Mouse (Mus musculus) kidney, adult 2 months (tissue): ENCODE data around the gene Tmem39a. TPM values are rescaled to one million over a fixed set of nuclear protein-coding genes. Genes with fewer than 3 reads are reported as not detected.

Experiments used
- DNase-seq: peaks from one replicate; pipeline ENCODE4 v3.0.0; 2021
- H3K27ac ChIP-seq: fragments of 200-500 bp; 2 replicates; pipeline ENCODE4 v1.5.1; 2012; ENCODE audit warnings: low read depth, low read length, control low read depth, inconsistent platforms; ENCODE audit not compliant: insufficient read depth
- H3K27me3 ChIP-seq: fragments of 200-500 bp; replicated peaks from 2 replicates; pipeline ENCODE4 v1.6.1; 2012; ENCODE audit warnings: mild to moderate bottlenecking, moderate library complexity, low read length, inconsistent platforms; ENCODE audit not compliant: control insufficient read depth, insufficient read depth
- H3K36me3 ChIP-seq: fragments of 200-500 bp; 2 replicates; pipeline ENCODE4 v1.6.1; 2012; ENCODE audit warnings: mild to moderate bottlenecking, moderate library complexity, low read length, inconsistent platforms; ENCODE audit not compliant: control insufficient read depth, insufficient read depth
- H3K4me1 ChIP-seq: fragments of 200-500 bp; 2 replicates; pipeline ENCODE4 v1.6.1; 2011; ENCODE audit warnings: low read length; ENCODE audit not compliant: control insufficient read depth, insufficient read depth
- H3K4me3 ChIP-seq: fragments of 200-500 bp; 2 replicates; pipeline ENCODE4 v1.5.1; 2011; ENCODE audit warnings: mild to moderate bottlenecking, low read depth, low read length, control low read depth; ENCODE audit not compliant: insufficient read depth
- CTCF ChIP-seq: fragments of 200-500 bp; conservative IDR thresholded peaks from 2 replicates; pipeline ENCODE4 v1.5.1; 2011; ENCODE audit warnings: low read depth, mild to moderate bottlenecking, control low read depth, low read length, moderate library complexity, mixed read lengths; ENCODE audit not compliant: insufficient read depth, insufficient read length
- POLR2A ChIP-seq: fragments of 200-500 bp; IDR thresholded peaks from one replicate; pipeline ENCODE4 v1.6.1; 2011; ENCODE audit warnings: low read depth, low read length, control low read depth
- WGBS: fragments of 180-500 bp; shearing (Covaris S2); methylation state at CpG from one replicate; pipeline ENCODE4 v1.1.7; 2018; 5-methylcytosine and 5-hydroxymethylcytosine counted together
- polyA plus RNA-seq: library from polyadenylated mRNA; depleted of rRNA; stranded (reverse); fragments of >200 nt; gene quantifications from 2 replicates; pipeline ENCODE4 v1.2.3, GENCODE M21; 2012

Gene Tmem39a
- polyA plus RNA-seq, 1 experiment, result 42.9 TPM

DNA sequence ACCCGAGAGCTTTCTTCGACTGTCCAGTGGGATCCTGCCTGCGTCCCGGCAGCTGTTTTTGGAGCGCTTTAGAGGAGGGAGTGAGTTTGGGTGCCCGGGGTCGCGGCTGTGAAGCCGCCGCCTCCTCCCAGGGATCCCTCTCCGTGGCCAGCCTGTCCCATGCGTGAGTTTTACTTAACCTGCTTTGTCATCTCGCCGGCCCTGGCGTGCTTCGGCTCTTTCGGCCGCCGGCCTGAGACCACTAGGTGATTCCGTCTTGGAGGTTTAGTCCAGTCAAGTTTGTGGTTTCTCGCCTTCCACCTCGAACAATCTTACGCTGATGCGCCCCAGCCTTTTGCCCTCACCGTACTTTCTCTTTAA is 4.5 kb downstream of the Tmem39a start:
- no peak for DNase-seq
- H3K4me1 ChIP-seq, result 0 out of 2 replicates have a peak, but pooled peaks cover 4% of the 10 kb centered on the region
- peaks cover 2% of the 10 kb centered on the region; the same call in 1 of the 2 replicates for H3K36me3 ChIP-seq
- WGBS, result under 1% methylated on average over 25 of the region's 25 CpGs
- H3K27me3 ChIP-seq, result no peaks in the 10 kb centered on the region
- peak overlapping the region; percentile 77 for H3K4me3 ChIP-seq
- no peak for TF ChIP-seq POLR2A
- TF ChIP-seq CTCF, result no peak
- H3K27ac ChIP-seq, result no peak overlapping the region; the same call in 1 of the 2 replicates

DNA sequence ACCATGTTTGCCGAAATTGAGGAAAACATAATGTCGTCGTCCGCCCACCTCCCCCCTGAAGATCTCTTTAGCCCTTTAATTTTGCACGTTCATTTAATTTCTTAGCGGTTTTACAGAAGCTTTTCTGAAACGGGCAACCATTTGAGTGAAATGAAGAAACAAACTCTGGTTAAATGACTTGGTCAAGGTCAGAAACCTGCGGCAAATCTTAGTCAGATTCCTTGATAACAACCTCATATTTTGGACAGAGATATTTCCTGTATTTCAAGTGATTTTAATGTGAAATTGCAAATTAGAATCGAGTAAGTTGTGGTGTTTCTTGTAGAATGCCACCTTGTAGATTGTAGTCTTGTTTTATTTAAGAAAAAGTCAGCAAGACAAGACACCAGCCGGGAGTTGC is 5.0 kb downstream of the Tmem39a start:
- Histone ChIP-seq H3K27ac (no peak overlapping the region), H3K36me3 (peaks cover 2% of the 10 kb centered on the region; the same call in 1 of the 2 replicates), H3K27me3 (no peaks in the 10 kb centered on the region), H3K4me3 (peak overlapping the region; percentile 77; the same call in 1 of the 2 replicates), H3K4me1 (0 out of 2 replicates have a peak, but pooled peaks cover 4% of the 10 kb centered on the region)
- 14% methylated on average over 10 of the region's 10 CpGs for WGBS
- DNase-seq, result no peak
- TF ChIP-seq CTCF, result no peak
- TF ChIP-seq POLR2A, result no peak

GRCm38 (mm10) chr16:38568192-38568591 is 9.7 kb downstream of the Tmem39a start:
- H3K4me3 ChIP-seq, result no peak overlapping the region
- WGBS, result 96% methylated on average over 5 of the region's 5 CpGs
- H3K36me3 ChIP-seq, result peaks cover 2% of the 10 kb centered on the region; the same call in 1 of the 2 replicates
- DNase-seq, result no peak
- no peaks in the 10 kb centered on the region for H3K4me1 ChIP-seq
- H3K27ac ChIP-seq, result no peak overlapping the region
- no peaks in the 10 kb centered on the region for H3K27me3 ChIP-seq
- no peak for TF ChIP-seq POLR2A
- no peak for TF ChIP-seq CTCF

- H3K36me3 ChIP-seq, result peaks cover 4% of the 10 kb centered on the region; the same call in 1 of the 2 replicates
- no peaks in the 10 kb centered on the region for H3K27me3 ChIP-seq
- H3K27ac ChIP-seq, result no peak overlapping the region
- no peak overlapping the region for H3K4me3 ChIP-seq
- no peaks in the 10 kb centered on the region for H3K4me1 ChIP-seq
- DNase-seq, result no peak
- TF ChIP-seq POLR2A, result no peak
- no peak for TF ChIP-seq CTCF
- WGBS, result 91% methylated on average over 3 of the region's 3 CpGs
These were observed 13.0 kb downstream of the Tmem39a start for GRCm38 (mm10) chr16:38571481-38571880.

- Histone ChIP-seq H3K36me3 (peaks cover 6% of the 10 kb centered on the region; the same call in 1 of the 2 replicates), H3K4me1 (no peaks in the 10 kb centered on the region), H3K27ac (no peak overlapping the region), H3K4me3 (no peak overlapping the region), H3K27me3 (no peaks in the 10 kb centered on the region)
- DNase-seq, result no peak
- no peak for TF ChIP-seq POLR2A
- 84% methylated on average over 7 of the region's 7 CpGs for WGBS
These were observed 26.3 kb downstream of the Tmem39a start for GRCm38 (mm10) chr16:38584761-38585160.

DNA sequence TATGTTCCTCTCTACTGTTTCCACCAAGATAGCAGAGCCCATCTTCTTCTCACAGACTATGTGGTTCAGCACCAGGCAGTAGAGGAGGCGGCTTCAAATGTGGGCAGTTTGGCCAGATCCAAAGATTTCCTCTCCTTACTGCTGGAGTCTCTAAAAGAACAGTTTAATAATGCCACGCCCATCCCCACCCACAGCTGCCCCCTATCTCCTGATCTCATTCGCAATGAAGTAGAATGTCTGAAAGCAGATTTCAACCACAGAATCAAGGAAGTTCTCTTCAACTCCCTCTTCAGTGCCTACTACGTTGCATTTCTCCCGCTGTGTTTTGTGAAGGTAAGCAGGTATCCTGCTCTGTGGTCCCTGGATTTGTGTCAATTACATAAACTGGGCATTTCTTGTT is 26.7 kb downstream of the Tmem39a start:
- Histone ChIP-seq H3K36me3 (peaks cover 6% of the 10 kb centered on the region; the same call in 1 of the 2 replicates), H3K27me3 (no peaks in the 10 kb centered on the region), H3K4me1 (no peaks in the 10 kb centered on the region), H3K27ac (no peak overlapping the region), H3K4me3 (no peak overlapping the region)
- 92% methylated on average over 5 of the region's 5 CpGs for WGBS
- TF ChIP-seq CTCF (no peak), POLR2A (no peak)
- DNase-seq, result no peak

DNA sequence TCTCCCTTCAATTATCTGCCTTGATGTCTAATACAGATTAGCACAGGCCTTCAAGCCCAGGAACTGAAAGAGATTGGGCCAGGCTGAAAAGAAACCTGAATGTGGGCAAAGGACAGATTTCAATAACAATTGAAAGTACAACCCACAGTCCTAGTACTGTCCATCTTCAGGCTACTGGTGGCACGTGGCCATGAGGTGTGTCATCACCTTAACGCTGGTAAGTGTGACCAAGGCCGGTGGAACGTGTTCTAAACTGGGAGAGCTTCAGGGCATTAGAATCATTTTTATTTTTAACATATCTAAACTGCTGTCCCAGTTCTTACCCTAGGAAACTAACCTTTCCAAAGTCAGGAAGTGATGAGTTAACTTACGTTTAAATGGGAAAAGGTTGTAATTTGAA is 28.7 kb downstream of the Tmem39a start:
- H3K27me3 ChIP-seq, result no peaks in the 10 kb centered on the region
- H3K4me3 ChIP-seq, result no peak overlapping the region
- no peak for TF ChIP-seq CTCF
- TF ChIP-seq POLR2A, result no peak
- no peaks in the 10 kb centered on the region for H3K4me1 ChIP-seq
- no peak overlapping the region for H3K27ac ChIP-seq
- H3K36me3 ChIP-seq, result peaks cover 6% of the 10 kb centered on the region
- 92% methylated on average over 5 of the region's 5 CpGs for WGBS
- DNase-seq, result no peak
